In genomic region chr13:92403496-92403895, GRCm38 (mm10) we compare ENCODE assay signal across 35 mouse cellular contexts. TPM values are rescaled to one million over a fixed set of nuclear protein-coding genes. Genes with fewer than 3 reads are reported as not detected.
"Had no signal": no experiment of that assay in that cellular context is flagged by ENCODE, and none has a peak within 500 bp of the region (broad histone marks: within the 10 kb centered on the region; RNA-seq: fewer than 3 reads in every experiment).

No protein-coding gene starts in this region.

- DNase-seq: heart, postnatal 10 days; heart, postnatal 14 days; heart, postnatal 36 days; heart, postnatal 4 days; kidney, adult 11 months; kidney, adult 18-20 months; kidney, adult 2 months; kidney, adult 8-10 months; kidney, adult 9 months; kidney, postnatal 14 days; kidney, postnatal 25 days; kidney, postnatal 36 days; kidney, postnatal 4 days; layer of hippocampus, adult 9-11 months; layer of hippocampus, postnatal 36 days had no signal

- H3K36me3 ChIP-seq: heart, embryonic 12.5 days; heart, embryonic 13.5 days; heart, embryonic 15.5 days; hindbrain, embryonic 10.5 days; hindbrain, embryonic 12.5 days; hindbrain, embryonic 13.5 days; hindbrain, embryonic 15.5 days; intestine, embryonic 15.5 days; kidney, embryonic 15.5 days had no signal

- H3K9me3 ChIP-seq: heart, embryonic 13.5 days; heart, embryonic 15.5 days; hindbrain, embryonic 10.5 days; hindbrain, embryonic 13.5 days; hindbrain, embryonic 15.5 days; intestine, embryonic 15.5 days; kidney, embryonic 15.5 days had no signal

- ATAC-seq: hindbrain, embryonic 16.5 days; hindbrain, postnatal 0 days; inflammation-experienced regulatory T-cells, adult 6 months; intestine, embryonic 15.5 days; intestine, embryonic 16.5 days; intestine, postnatal 0 days had no signal

- H3K27ac ChIP-seq: heart, embryonic 13.5 days; heart, embryonic 15.5 days; hindbrain, embryonic 10.5 days; hindbrain, embryonic 12.5 days; hindbrain, embryonic 13.5 days; hindbrain, embryonic 14.5 days; hindbrain, embryonic 15.5 days; hindbrain, postnatal 0 days; intestine, embryonic 15.5 days; kidney, embryonic 15.5 days; layer of hippocampus, adult 2 months; left cerebral cortex, adult 2 months had no signal

- H3K4me3 ChIP-seq: heart, embryonic 12.5 days; heart, embryonic 13.5 days; heart, embryonic 15.5 days; hindbrain, embryonic 10.5 days; hindbrain, embryonic 12.5 days; hindbrain, embryonic 13.5 days; hindbrain, embryonic 15.5 days; intestine, embryonic 15.5 days; kidney, embryonic 15.5 days; layer of hippocampus, adult 2 months; left cerebral cortex, adult 2 months had no signal

- H3K9ac ChIP-seq: heart, embryonic 12.5 days; heart, embryonic 13.5 days; heart, embryonic 15.5 days; hindbrain, embryonic 12.5 days; hindbrain, embryonic 13.5 days; hindbrain, embryonic 14.5 days; hindbrain, embryonic 15.5 days; intestine, embryonic 15.5 days; kidney, embryonic 15.5 days had no signal

- H3K27me3 ChIP-seq: heart, embryonic 12.5 days; heart, embryonic 13.5 days; heart, embryonic 15.5 days; hindbrain, embryonic 12.5 days; hindbrain, embryonic 13.5 days; hindbrain, embryonic 15.5 days; intestine, embryonic 15.5 days; kidney, embryonic 15.5 days had no signal

- H3K4me2 ChIP-seq: heart, embryonic 11.5 days; heart, embryonic 12.5 days; heart, embryonic 13.5 days; heart, embryonic 15.5 days; hindbrain, embryonic 12.5 days; hindbrain, embryonic 13.5 days; hindbrain, embryonic 14.5 days; hindbrain, embryonic 15.5 days; intestine, embryonic 15.5 days; kidney, embryonic 15.5 days had no signal

- H3K4me1 ChIP-seq: heart, embryonic 12.5 days; heart, embryonic 13.5 days; heart, embryonic 15.5 days; hindbrain, embryonic 10.5 days; hindbrain, embryonic 12.5 days; hindbrain, embryonic 13.5 days; hindbrain, embryonic 15.5 days; intestine, embryonic 15.5 days; kidney, embryonic 15.5 days had no signal

RNA-seq across cellular contexts. Expression of gene Ankrd34b, which starts 22.2 kb away (rescaled TPM):
- polyA plus RNA-seq: intestine, embryonic 14.5 days; large intestine, adult 2 months had no signal
